Mouse (Mus musculus) bone marrow, adult 2 months (tissue): ENCODE results near the gene Kirrel3. TPM values are rescaled to one million over a fixed set of nuclear protein-coding genes. Genes with fewer than 3 reads are reported as not detected.

ENCODE experiments used
- H3K27ac ChIP-seq: fragments of 200-500 bp; 2 replicates; pipeline ENCODE4 v1.5.1; 2012; ENCODE audit warnings: low read depth, mild to moderate bottlenecking, control low read depth, inconsistent platforms, low read length; ENCODE audit not compliant: control insufficient read depth, poor library complexity, insufficient read depth
- H3K4me1 ChIP-seq: fragments of 200-500 bp; 2 replicates; pipeline ENCODE4 v1.6.1; 2011; ENCODE audit warnings: low read length; ENCODE audit not compliant: control insufficient read depth, insufficient read depth
- H3K4me3 ChIP-seq: fragments of 200-500 bp; replicated peaks from 2 replicates; pipeline ENCODE3; 2011; ENCODE audit warnings: mild to moderate bottlenecking, low read depth, low read length, control low read depth; ENCODE audit not compliant: control insufficient read depth
- CTCF ChIP-seq: fragments of 200-500 bp; IDR thresholded peaks from 2 replicates; pipeline ENCODE4 v1.5.1; 2011; ENCODE audit warnings: low read length, control low read depth; ENCODE audit not compliant: control insufficient read depth, insufficient read depth
- POLR2A ChIP-seq: fragments of 200-500 bp; IDR thresholded peaks from 2 replicates; pipeline ENCODE4 v1.6.1; 2011; ENCODE audit warnings: low read depth, mild to moderate bottlenecking, control low read depth, low read length, borderline replicate concordance; ENCODE audit not compliant: control insufficient read depth
- WGBS: fragments of 180-500 bp; shearing (Covaris S2); methylation state at CpG from one replicate; pipeline ENCODE4 v1.1.7; 2018; 5-methylcytosine and 5-hydroxymethylcytosine counted together
- polyA plus RNA-seq: library from polyadenylated mRNA; stranded (reverse); fragments of >200 nt; gene quantifications from 2 replicates; pipeline ENCODE4 v1.2.4, GENCODE M21; 2011; ENCODE audit warnings: low replicate concordance; ENCODE audit not compliant: missing spikeins, insufficient read depth, insufficient read length

Gene Kirrel3
- polyA plus RNA-seq, 1 experiment, result not detected

DNA sequence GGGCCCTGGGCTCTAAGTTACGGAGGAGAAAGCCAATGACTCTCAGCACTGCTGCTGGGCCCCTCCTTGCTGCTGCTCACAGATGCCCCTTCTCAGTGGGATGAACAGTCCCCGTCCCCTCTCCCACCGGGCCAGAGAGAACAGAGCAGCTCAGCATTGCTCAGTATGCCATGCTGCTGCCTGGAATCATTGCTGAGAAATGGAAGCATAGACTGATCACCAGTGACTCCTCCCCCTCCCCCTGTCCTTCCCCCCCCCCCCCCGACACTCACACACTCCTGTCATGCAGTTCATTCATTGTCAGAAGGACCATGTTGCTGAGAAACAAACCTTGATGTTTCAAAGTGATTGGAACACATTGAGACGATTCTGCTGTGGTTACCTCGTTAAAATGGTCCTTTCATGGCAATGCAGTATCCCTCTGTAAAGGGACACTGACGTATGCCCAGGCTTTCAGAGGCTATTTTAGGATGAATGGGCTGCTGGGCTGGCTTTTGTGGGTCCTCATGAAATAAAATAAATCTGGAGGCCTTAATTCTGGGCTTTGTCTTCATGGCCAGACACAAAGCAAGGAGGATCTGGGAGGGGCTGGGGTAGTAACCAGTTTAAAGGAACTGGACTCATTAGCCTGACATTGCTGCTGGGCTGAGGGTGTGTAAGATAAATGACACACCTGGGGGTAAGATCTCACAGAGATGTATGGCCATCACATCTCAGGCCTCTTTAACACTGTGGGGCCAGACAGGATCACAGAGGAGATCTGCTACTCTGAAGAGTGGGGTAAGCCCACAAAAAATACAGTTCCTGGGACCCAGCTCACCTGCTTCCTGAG lies 281.3 kb downstream of the Kirrel3 start:
- TF ChIP-seq POLR2A (no peak), CTCF (no peak)
- no peak overlapping the region for H3K4me3 ChIP-seq
- H3K27ac ChIP-seq, result no peak overlapping the region
- no peaks in the 10 kb centered on the region for H3K4me1 ChIP-seq
- 61% methylated on average over 7 of the region's 7 CpGs for WGBS

DNA sequence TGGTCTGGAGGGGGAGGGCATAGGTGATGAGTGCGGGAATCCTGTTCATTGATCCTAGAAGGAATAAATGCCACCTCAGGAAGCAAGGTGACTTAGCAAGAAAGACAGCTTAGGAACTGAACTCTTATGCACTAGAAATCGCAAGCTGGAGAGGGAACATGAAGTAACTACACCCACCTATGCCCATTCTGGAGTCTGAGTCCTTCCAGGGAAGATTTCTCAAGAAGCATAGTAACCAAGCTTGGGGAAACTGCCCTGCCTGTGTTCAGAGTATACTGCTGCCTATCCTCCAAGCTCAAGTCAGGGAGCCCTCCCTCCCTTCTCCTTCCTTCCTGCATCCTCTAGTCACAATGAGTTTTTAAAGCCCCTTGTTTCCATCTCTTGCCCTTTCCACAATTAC lies 283.3 kb downstream of the Kirrel3 start:
- no peak for TF ChIP-seq POLR2A
- no peak for TF ChIP-seq CTCF
- H3K4me3 ChIP-seq, result no peak overlapping the region
- H3K27ac ChIP-seq, result no peak overlapping the region
- WGBS, result 63% methylated on average over 2 of the region's 2 CpGs
- no peaks in the 10 kb centered on the region for H3K4me1 ChIP-seq

DNA sequence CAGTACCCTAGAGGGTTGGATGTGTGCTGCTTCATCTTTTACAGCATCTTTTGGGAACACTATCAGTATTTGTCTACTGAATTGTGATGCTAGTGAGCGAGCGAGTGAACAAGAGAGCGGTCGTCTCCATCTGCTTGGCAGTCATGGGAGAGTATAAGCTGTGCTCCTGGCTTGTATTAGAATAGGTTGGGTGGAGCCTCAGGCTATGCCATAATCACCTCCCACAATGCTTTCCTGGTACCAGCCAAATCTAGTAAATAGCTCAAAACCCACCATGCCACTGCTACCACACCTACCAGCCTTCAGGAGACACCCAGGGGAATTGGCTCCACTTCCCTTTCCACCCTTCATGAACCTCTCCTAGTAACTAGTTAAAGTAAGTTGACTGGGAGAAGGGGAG lies 285.3 kb downstream of the Kirrel3 start:
- H3K4me3 ChIP-seq, result no peak overlapping the region
- H3K4me1 ChIP-seq, result no peaks in the 10 kb centered on the region
- WGBS, result 90% methylated on average over 4 of the region's 4 CpGs
- H3K27ac ChIP-seq, result no peak overlapping the region
- TF ChIP-seq POLR2A, result no peak
- no peak for TF ChIP-seq CTCF

DNA sequence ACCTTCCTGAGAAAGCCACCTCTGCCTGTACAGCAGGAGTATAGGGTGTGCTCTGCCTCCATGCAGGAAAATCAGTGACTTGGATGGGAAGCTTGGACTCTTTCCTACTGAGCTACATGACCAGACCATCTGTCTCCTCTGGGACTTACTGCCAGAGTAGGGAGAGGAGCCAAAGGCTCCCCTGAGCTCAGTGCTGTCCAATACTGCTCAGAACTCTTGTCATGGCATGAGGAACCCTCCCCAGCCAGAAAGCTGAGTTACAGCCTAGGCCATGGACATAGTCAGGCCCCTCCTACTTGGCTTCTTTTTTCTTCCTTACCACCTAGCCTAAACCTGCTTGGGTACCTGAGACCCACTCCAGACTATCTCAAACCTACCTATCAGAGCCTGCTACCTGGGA lies 285.7 kb downstream of the Kirrel3 start:
- no peaks in the 10 kb centered on the region for H3K4me1 ChIP-seq
- no peak overlapping the region for H3K27ac ChIP-seq
- no peak overlapping the region for H3K4me3 ChIP-seq
- TF ChIP-seq CTCF, result no peak
- no peak for TF ChIP-seq POLR2A

DNA sequence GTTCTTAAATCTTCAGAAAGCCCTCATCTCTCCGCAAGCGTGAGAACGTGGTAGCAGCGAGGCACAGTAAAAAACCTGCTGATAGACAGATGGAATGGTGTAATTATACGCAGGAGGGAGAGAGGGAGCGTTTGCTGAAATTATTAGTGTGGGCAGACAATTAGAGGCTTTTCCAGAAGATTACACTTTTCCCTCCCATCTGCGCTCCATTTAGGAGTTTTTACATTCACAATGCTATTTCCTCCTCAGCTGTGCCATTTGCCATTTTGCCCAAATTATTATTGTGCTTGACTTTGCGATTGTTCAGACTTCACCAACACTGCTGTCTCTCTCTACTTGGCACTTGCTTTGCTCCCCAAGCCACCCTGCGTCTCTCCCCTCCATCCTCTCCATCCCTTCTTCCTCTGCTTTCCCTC lies 286.3 kb downstream of the Kirrel3 start:
- no peak overlapping the region for H3K27ac ChIP-seq
- H3K4me1 ChIP-seq, result no peaks in the 10 kb centered on the region
- no peak overlapping the region for H3K4me3 ChIP-seq
- WGBS, result 73% methylated on average over 9 of the region's 9 CpGs
- TF ChIP-seq POLR2A (no peak), CTCF (no peak)

DNA sequence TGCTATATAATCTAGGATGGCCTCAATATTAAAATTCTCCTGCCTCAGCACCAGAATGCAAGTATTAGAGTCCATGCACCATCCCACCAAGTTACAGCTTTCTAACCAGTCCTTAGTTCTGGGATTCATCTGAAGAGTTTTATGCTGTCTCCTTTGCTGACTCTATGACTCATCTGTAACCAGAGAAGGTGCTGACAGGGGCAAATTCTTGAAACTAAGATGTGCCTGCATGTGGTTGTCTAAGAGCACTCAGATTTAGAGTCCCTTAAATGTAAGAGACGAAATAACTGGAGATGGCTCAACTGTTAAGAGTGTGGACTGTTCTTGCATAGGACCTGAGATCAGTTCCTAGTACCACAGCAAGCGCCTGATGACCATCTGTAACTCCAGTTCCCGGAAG lies 295.7 kb downstream of the Kirrel3 start:
- WGBS, result 73% methylated on average over 3 of the region's 3 CpGs
- no peak overlapping the region for H3K27ac ChIP-seq
- no peak overlapping the region for H3K4me3 ChIP-seq
- no peaks in the 10 kb centered on the region for H3K4me1 ChIP-seq
- TF ChIP-seq POLR2A, result no peak
- no peak for TF ChIP-seq CTCF

DNA sequence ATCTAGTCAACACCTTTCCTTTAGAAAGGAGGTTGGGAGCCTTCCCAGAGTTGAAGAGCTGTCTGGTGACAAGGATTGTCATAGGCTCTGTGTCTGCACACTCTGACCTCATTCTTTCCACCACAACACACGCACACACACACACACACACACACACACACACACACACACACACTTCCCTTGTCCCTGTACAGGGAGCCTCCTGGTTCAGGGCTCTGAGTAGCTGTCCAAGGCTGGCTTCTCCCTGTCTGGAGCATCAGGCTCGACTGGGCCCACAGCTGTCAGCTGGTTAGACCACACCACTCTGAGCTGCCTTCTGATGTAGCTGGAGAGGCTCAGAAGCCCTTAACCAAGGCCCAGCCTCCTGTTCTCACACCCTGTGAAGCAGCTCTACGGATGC lies 302.2 kb downstream of the Kirrel3 start:
- no peak overlapping the region for H3K4me3 ChIP-seq
- 45% methylated on average over 3 of the region's 3 CpGs for WGBS
- TF ChIP-seq CTCF (no peak), POLR2A (no peak)
- no peak overlapping the region for H3K27ac ChIP-seq
- no peaks in the 10 kb centered on the region for H3K4me1 ChIP-seq

DNA sequence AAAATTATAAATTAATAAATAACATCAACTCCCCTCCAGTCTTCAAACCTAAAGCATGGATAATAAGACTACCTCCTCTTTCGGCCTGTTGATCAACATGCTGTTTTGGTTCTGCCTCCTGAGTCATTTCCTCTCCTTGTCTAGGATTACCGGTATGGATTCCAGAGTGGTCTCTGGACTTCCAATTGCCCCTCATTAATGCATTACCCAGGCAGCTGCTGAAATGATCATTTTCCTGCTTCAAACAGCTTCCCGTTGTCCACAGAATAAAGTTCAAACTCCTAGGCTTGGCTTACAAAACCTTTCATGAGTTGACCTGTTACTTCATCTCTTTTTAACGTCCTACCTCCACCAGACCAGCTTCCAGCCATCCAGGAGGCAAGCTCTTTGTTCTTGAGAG lies 309.5 kb downstream of the Kirrel3 start:
- WGBS, result 21% methylated on average over 4 of the region's 4 CpGs
- TF ChIP-seq CTCF (no peak), POLR2A (no peak)
- Histone ChIP-seq H3K4me1 (no peaks in the 10 kb centered on the region), H3K4me3 (no peak overlapping the region), H3K27ac (no peak overlapping the region)
